Mouse (Mus musculus) ES-Bruce4 (cell line): ENCODE data around the gene Sema5b.

Experiments
- CTCF ChIP-seq: IDR thresholded peaks from one replicate; pipeline ENCODE4 v1.8.1; 2011; ENCODE audit warnings: low read depth, low read length
- EP300 ChIP-seq: IDR thresholded peaks from 2 replicates; pipeline ENCODE4 v1.6.1; 2011; ENCODE audit warnings: low read depth, low read length; ENCODE audit not compliant: insufficient read depth
- POLR2A ChIP-seq: IDR thresholded peaks from one replicate; pipeline ENCODE4 v1.8.1; 2011; ENCODE audit warnings: low read length; ENCODE audit not compliant: insufficient read depth

- TF ChIP-seq CTCF (no peak), EP300 (no peak), POLR2A (no peak)
These were observed 16.1 kb downstream of the Sema5b start for GRCm38 (mm10) chr16:35557038-35557437.
